Mouse (Mus musculus): ENCODE data around the gene Myo9b. TPM values are rescaled to one million over a fixed set of nuclear protein-coding genes. Genes with fewer than 3 reads are reported as not detected.
"Not testable (repeated sequence)": the region's sequence is repeated elsewhere in the genome, so short reads cannot be mapped to it uniquely, and the experiment has no call there.

The Myo9b gene
- 10 to 100 TPM; 12.7 to 15.0 TPM for total RNA-seq (2021)
- long read RNA-seq, experiment 1, partial matches to known transcripts: 1 of 6 reads
- long read RNA-seq, experiment 1, other reads (novel, unspliced or antisense): 5 of 6 reads
- long read RNA-seq, experiment 2, partial matches to known transcripts: 0 of 4 reads
- long read RNA-seq, experiment 2, other reads (novel, unspliced or antisense): 4 of 4 reads

- peak; percentile 96 for DNase-seq
- intact Hi-C loops (cut with DNase I; ENCODE audit: low total_unique reads): loop anchor here (5.0 kb wide), 1 partner anchor 55 kb away; no protein-coding TSS in a partner anchor
Observed at GRCm38 (mm10) chr8:71272286-71273150, at the start of gene Myo9b, which contains the start of gene Haus8. Gene Myo9b (plus strand): TSS chr8:71272714. Gene Haus8 (minus strand): TSS chr8:71272934.

GRCm38 (mm10) chr8:71224560-71224959 is 48.0 kb upstream of the Myo9b start:
- DNase-seq: no peak
- intact Hi-C loops (cut with DNase I; ENCODE audit: low total_unique reads): no loop called here

- intact Hi-C loops (cut with DNase I; ENCODE audit: low total_unique reads): no loop called here
- no peak for DNase-seq
Observed at GRCm38 (mm10) chr8:71242757-71243156, 29.8 kb upstream of the Myo9b start.

- intact Hi-C loops (cut with DNase I; ENCODE audit: low total_unique reads): no loop called here
- DNase-seq: no peak
Observed at GRCm38 (mm10) chr8:71248203-71248602, 24.3 kb upstream of the Myo9b start.

- intact Hi-C loops (cut with DNase I; ENCODE audit: low total_unique reads): no loop called here
- DNase-seq: no peak
Observed at GRCm38 (mm10) chr8:71256545-71257232, 15.8 kb upstream of the Myo9b start.

GRCm38 (mm10) chr8:71261234-71261633 is 11.3 kb upstream of the Myo9b start:
- intact Hi-C loops (cut with DNase I; ENCODE audit: low total_unique reads): no loop called here
- no peak for DNase-seq

- no peak for DNase-seq
- intact Hi-C loops (cut with DNase I; ENCODE audit: low total_unique reads): no loop called here
Observed at GRCm38 (mm10) chr8:71267690-71268089, 4.8 kb upstream of the Myo9b start.

- DNase-seq; intact Hi-C loops (cut with DNase I; ENCODE audit: low total_unique reads): not testable (repeated sequence)
Observed at GRCm38 (mm10) chr8:71268286-71268685, 4.2 kb upstream of the Myo9b start.

- intact Hi-C loops (cut with DNase I; ENCODE audit: low total_unique reads): loop anchor here (5.0 kb wide), 1 partner anchor 56 kb away; no protein-coding TSS in a partner anchor
- DNase-seq: no peak
Observed at GRCm38 (mm10) chr8:71271630-71272029, 884 bp upstream of the Myo9b start.

GRCm38 (mm10) chr8:71273151-71273510 is 617 bp downstream of the Myo9b start:
- peak; percentile 66 for DNase-seq
- intact Hi-C loops (cut with DNase I; ENCODE audit: low total_unique reads): loop anchor here (5.0 kb wide), 1 partner anchor 54 kb away; no protein-coding TSS in a partner anchor

GRCm38 (mm10) chr8:71274478-71274877 is 2.0 kb downstream of the Myo9b start:
- intact Hi-C loops (cut with DNase I; ENCODE audit: low total_unique reads): loop anchor here (5.0 kb wide), 1 partner anchor 53 kb away; no protein-coding TSS in a partner anchor
- no peak for DNase-seq

GRCm38 (mm10) chr8:71276166-71276565 is 3.7 kb downstream of the Myo9b start:
- intact Hi-C loops (cut with DNase I; ENCODE audit: low total_unique reads): no loop called here
- DNase-seq: no peak

GRCm38 (mm10) chr8:71279409-71279808 is 6.9 kb downstream of the Myo9b start:
- intact Hi-C loops (cut with DNase I; ENCODE audit: low total_unique reads); DNase-seq: not testable (repeated sequence)

GRCm38 (mm10) chr8:71281731-71282130 is 9.2 kb downstream of the Myo9b start:
- DNase-seq; intact Hi-C loops (cut with DNase I; ENCODE audit: low total_unique reads): not testable (repeated sequence)

- DNase-seq: no peak
- intact Hi-C loops (cut with DNase I; ENCODE audit: low total_unique reads): no loop called here
Observed at GRCm38 (mm10) chr8:71282621-71283020, 10.1 kb downstream of the Myo9b start.

GRCm38 (mm10) chr8:71286223-71286622 is 13.7 kb downstream of the Myo9b start:
- DNase-seq; intact Hi-C loops (cut with DNase I; ENCODE audit: low total_unique reads): not testable (repeated sequence)

- intact Hi-C loops (cut with DNase I; ENCODE audit: low total_unique reads): no loop called here
- DNase-seq: no peak
Observed at GRCm38 (mm10) chr8:71288441-71288949, 16.0 kb downstream of the Myo9b start.

GRCm38 (mm10) chr8:71289098-71289497 is 16.6 kb downstream of the Myo9b start:
- DNase-seq: peak; percentile 34
- intact Hi-C loops (cut with DNase I; ENCODE audit: low total_unique reads): no loop called here

- intact Hi-C loops (cut with DNase I; ENCODE audit: low total_unique reads): no loop called here
- DNase-seq: no peak
Observed at GRCm38 (mm10) chr8:71290211-71290610, 17.7 kb downstream of the Myo9b start.

GRCm38 (mm10) chr8:71290911-71291310 is 18.4 kb downstream of the Myo9b start:
- intact Hi-C loops (cut with DNase I; ENCODE audit: low total_unique reads): no loop called here
- DNase-seq: no peak

All from gastrocnemius, postnatal 14 days (tissue).